Mouse (Mus musculus) olfactory bulb, adult 2 months (tissue): ENCODE data around the gene Zfp964.
"Not testable (repeated sequence)": the region's sequence is repeated elsewhere in the genome, so short reads cannot be mapped to it uniquely, and the experiment has no call there.

ENCODE experiments used
- CTCF ChIP-seq: fragments of 200-500 bp; IDR thresholded peaks from 2 replicates; pipeline ENCODE4 v1.5.1; 2012; ENCODE audit warnings: low read depth, mild to moderate bottlenecking, low read length, moderate library complexity; ENCODE audit not compliant: insufficient read depth
- POLR2A ChIP-seq: fragments of 200-500 bp; IDR thresholded peaks from 2 replicates; pipeline ENCODE4 v1.6.1; 2012; ENCODE audit warnings: mild to moderate bottlenecking, low read depth, low read length, moderate library complexity; ENCODE audit not compliant: insufficient read depth

- not testable (repeated sequence) for TF ChIP-seq POLR2A, CTCF
Measured at GRCm38 (mm10) chr8:69710624-69711023, 56.3 kb downstream of the Zfp964 start, which contains the start of gene Zfp869.
